Mouse (Mus musculus) gastrocnemius, postnatal 36 days (tissue): ENCODE data around the gene Zfp868. TPM values are rescaled to one million over a fixed set of nuclear protein-coding genes. Genes with fewer than 3 reads are reported as not detected.
A peak's percentile ranks its signal among the peaks of the same experiment; 100 is the strongest.
"Not testable (repeated sequence)": the region's sequence is repeated elsewhere in the genome, so short reads cannot be mapped to it uniquely, and the experiment has no call there.

Experiments
- DNase-seq, 2 experiments: peaks; one replicate each; pipeline ENCODE4 v3.0.0; 2022
- intact Hi-C: fragments of 180-260 bp; cut with DNase I; formaldehyde crosslinking; loops from one replicate; pipeline ENCODE4 v1.15.1; 2025
- long read RNA-seq, 2 experiments: library from polyadenylated mRNA; stranded (forward); transcript quantifications; one replicate each; pipeline ENCODE4 v2.0.0; 2021
- total RNA-seq, 2 experiments: library from RNA; stranded (reverse); gene quantifications; 2 replicates each; pipeline ENCODE4 v1.2.3; 2021

Gene Zfp868
- total RNA-seq, result 1 to 10 TPM; 4.3 to 5.7 TPM
- long read RNA-seq, experiment 1, partial matches to known transcripts, result 0 of 1 reads
- long read RNA-seq, experiment 1, other reads (novel, unspliced or antisense), result 0 of 1 reads
- long read RNA-seq, experiment 2, transcript Zfp868-202 (5 exons, 2,259 nt), result major isoform, 8 of 8 reads
- long read RNA-seq, experiment 2, partial matches to known transcripts, result 0 of 8 reads
- long read RNA-seq, experiment 2, other reads (novel, unspliced or antisense), result 0 of 8 reads

- intact Hi-C loops, result loop anchor here (2.0 kb wide), 1 partner anchor 92 kb away; no protein-coding TSS in a partner anchor
- DNase-seq, result peak; percentile 97 to 99
Observed at GRCm38 (mm10) chr8:69625095-69625789, at the start of gene Zfp868. TSS of gene Zfp868 (minus strand) at chr8:69625548.

DNA sequence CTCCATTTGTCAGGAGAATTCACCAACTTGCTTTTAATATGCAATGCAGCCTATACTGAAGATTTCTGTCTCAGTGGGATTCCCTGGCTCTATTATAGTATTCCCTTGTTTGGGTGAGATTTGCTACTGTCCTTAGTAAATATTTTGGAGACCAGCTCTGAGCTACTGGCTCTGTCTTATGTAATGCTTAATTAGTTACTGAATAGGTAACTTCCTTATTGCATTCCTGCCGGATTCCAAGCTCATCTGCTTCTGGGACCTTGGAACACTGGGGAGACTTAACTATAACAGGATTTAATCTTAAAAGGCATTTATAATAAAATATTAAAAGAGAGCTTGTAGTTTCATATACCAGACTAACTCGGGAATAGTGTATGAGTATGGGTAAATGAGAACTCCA is 39.7 kb upstream of the Zfp868 start:
- intact Hi-C loops, DNase-seq: not testable (repeated sequence)

- DNase-seq, result no peak
- intact Hi-C loops, result no loop called here
Observed at GRCm38 (mm10) chr8:69661294-69661693, 35.9 kb upstream of the Zfp868 start.

DNA sequence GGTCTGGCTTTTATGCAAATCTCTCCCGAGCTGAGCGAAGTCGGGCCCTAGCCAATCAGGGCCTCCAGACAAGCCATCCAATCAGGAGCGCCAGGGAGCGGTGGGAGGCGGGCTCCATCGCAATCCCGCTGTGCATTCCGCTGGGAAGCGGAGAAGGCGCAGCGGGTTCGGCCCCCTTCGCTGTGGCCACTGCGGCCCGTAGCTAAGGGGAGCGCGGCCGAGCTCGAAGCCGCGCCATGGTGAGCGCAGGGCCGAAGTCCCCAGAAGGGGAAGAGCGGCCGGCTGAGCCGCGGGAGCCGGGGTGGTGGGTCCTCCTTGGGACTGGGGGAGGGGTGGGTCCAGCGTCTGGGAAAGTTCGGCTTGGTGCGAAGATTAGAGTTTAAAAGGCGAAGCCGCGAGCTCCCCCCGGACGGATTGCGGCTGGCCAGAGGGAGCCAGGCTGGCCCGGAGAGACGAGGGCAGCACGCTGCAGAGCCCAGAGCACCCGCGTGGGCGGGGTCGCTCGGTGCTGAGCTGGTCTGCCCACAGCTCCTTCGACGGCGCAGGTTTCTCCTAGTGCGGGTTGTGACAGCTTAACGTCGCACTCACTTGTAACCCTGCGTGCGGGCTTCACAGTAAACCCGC is 29.1 kb upstream of the Zfp868 start, which contains the start of gene Zfp964:
Gene Zfp964 (plus strand): TSS at position 122 of the 624 bp plus-strand sequence.
- DNase-seq, result peak; percentile 85 to 90
- intact Hi-C loops, result loop anchor here (10.0 kb wide), 1 partner anchor 140 kb away; the partner anchor contains the start of genes Atp13a1 and Zfp866

GRCm38 (mm10) chr8:69653808-69654357 is 28.5 kb upstream of the Zfp868 start:
- no peak for DNase-seq
- intact Hi-C loops, result loop anchor here (10.0 kb wide), 1 partner anchor 141 kb away; the partner anchor contains the start of genes Atp13a1 and Zfp866

DNA sequence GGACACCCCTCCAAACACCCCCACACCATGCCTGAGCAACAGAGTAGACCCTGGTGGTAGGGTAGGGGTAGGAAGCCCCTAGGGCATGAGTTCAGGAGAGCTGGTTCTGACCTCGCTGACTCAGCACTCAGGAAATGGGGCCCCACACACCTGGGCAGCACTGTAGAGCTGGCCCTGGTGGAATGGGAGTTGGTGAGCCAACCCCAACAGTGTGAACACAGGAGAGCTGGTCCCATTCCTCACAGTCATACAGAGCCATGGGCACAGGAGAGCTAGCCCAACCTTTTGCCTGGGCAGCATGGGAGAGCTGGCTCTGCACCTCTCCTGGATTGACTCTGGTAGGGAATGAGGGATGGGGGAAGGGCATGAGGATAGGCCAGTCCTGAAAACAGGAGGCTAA is 7.3 kb downstream of the Zfp868 start:
- intact Hi-C loops, result no loop called here
- no peak for DNase-seq

- no peak for DNase-seq
- intact Hi-C loops, result no loop called here
Observed at GRCm38 (mm10) chr8:69614687-69615086, 10.7 kb downstream of the Zfp868 start.

GRCm38 (mm10) chr8:69597598-69597997 is 27.8 kb downstream of the Zfp868 start:
- DNase-seq, intact Hi-C loops: not testable (repeated sequence)

- DNase-seq, result peak; percentile 4 to 36
- intact Hi-C loops, result no loop called here
Observed at GRCm38 (mm10) chr8:69584611-69585202, 40.6 kb downstream of the Zfp868 start.

DNA sequence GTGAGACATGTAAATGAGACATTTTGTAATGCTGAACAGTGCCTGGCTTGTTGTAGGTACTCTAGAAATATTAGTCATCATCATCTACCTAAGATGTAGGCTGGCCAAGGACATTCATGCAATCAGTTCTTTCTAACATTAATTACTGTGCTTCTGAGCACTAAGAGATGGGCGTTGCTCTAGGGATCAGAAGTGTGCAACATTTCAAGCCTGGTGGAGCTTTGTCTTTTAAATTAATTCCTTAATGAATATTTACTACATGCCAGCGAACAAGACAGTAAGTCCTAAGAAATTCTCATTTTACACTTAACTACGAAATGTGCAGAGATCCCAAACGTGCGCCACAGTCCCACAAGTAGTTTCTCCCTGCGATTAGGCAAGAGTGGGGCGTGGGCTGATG is 41.1 kb downstream of the Zfp868 start:
- intact Hi-C loops, DNase-seq: not testable (repeated sequence)

Other genes starting within 250 kb of the Zfp868 start
- not detected for gene Gm9495, start 172.0 kb downstream of the Zfp868 start, total RNA-seq
- gene Gm7697, start 102.6 kb downstream of the Zfp868 start, total RNA-seq, result not detected
- gene Zfp964, start 28.9 kb upstream of the Zfp868 start, total RNA-seq, result under 1 TPM; 0.30 to 0.33 TPM
- gene Zfp869, start 85.2 kb upstream of the Zfp868 start, total RNA-seq, result 10 to 100 TPM in 1 of 2 experiments, 1 to 10 TPM in 1; 8.7 to 11.4 TPM
- 1 to 10 TPM; 2.9 to 3.0 TPM for gene Zfp963, start 124.4 kb upstream of the Zfp868 start, total RNA-seq
- 1 to 10 TPM; 1.3 to 2.4 TPM for gene Gm20422, start 149.3 kb upstream of the Zfp868 start, total RNA-seq
- 10 to 100 TPM; 10.1 to 10.6 TPM for gene Atp13a1, start 165.6 kb upstream of the Zfp868 start, total RNA-seq
- 10 to 100 TPM; 10.1 to 14.7 TPM for gene Zfp866, start 165.6 kb upstream of the Zfp868 start, total RNA-seq
- gene Gmip, start 183.1 kb upstream of the Zfp868 start, total RNA-seq, result 1 to 10 TPM; 3.0 to 3.5 TPM
- not detected for gene Lpar2, start 196.9 kb upstream of the Zfp868 start, total RNA-seq
- not detected for gene Pbx4, start 206.9 kb upstream of the Zfp868 start, total RNA-seq